Mouse (Mus musculus) monocyte, adult 5-6 weeks (primary cell): ENCODE results near the gene Xirp2. TPM values are rescaled to one million over a fixed set of nuclear protein-coding genes. Genes with fewer than 3 reads are reported as not detected.
"Not testable (repeated sequence)": the region's sequence is repeated elsewhere in the genome, so short reads cannot be mapped to it uniquely, and the experiment has no call there.

Source experiments
- ATAC-seq: fragments of 153-309, 156-312 bp; replicated peaks from 2 replicates; pipeline ENCODE4 v1.8.0; 2017; ENCODE audit warnings: mild to moderate bottlenecking; ENCODE audit not compliant: low TSS enrichment, insufficient number of reproducible peaks, severe bottlenecking, poor library complexity, low FRiP score
- total RNA-seq: library from RNA; stranded (forward); fragments of 200-1000, 200-491, 200-594 nt; gene quantifications from 3 replicates; pipeline ENCODE4 v1.2.3, GENCODE M21; 2017

Gene Xirp2
- total RNA-seq: not detected in 3 replicates

DNA sequence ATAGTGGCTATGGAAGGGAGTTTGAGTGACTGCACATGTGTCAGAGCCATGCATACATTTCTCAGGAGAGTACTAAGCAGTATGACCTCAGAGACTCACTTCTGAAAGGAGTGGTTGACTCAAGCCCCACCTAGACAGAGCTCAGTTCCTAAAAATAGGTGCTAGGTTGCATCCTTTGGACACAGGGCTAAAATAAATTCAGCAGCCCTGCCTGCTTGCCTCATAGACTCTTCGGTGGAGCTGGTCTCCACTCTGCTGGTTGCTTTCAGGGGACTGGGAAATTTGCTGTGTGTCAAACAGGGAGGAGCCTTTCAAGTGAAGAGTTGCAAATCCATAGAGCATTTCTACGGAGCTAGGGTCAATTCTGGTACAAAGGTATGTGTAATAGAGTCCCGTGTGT is at the start of gene Xirp2:
Xirp2 (plus strand) TSS at position 223 of the 400 bp plus-strand sequence.
- no peak for ATAC-seq

- not testable (repeated sequence) for ATAC-seq
These were observed 32.4 kb upstream of the Xirp2 start, which contains the start of gene Gm21830 for GRCm38 (mm10) chr2:67413425-67413824. Gene Gm21830 (plus strand): TSS chr2:67413725.

DNA sequence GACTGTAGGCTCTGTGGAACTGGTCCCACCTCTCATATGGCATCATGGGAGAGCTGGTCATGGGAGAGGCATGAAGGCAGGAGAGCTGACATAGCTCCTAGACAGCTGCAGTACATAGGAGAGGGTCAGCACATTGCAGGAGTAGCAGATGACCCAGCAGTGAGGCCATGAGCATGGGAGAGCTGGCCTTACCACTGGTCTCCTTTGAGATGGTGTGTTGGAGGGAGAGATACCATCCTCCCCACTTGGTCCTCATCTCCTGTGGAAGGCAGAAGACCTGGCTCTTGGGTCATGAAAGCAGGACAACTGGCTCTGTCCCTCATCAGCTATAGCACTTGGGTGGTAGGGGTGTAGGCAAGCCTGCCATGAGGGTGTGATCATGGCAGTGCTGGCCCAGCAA is 24.9 kb upstream of the Xirp2 start:
- 0 out of 2 replicates have a peak, but pooled peaks have one; percentile 22 for ATAC-seq

- ATAC-seq: no peak
These were observed 23.0 kb upstream of the Xirp2 start for GRCm38 (mm10) chr2:67422799-67423198.

DNA sequence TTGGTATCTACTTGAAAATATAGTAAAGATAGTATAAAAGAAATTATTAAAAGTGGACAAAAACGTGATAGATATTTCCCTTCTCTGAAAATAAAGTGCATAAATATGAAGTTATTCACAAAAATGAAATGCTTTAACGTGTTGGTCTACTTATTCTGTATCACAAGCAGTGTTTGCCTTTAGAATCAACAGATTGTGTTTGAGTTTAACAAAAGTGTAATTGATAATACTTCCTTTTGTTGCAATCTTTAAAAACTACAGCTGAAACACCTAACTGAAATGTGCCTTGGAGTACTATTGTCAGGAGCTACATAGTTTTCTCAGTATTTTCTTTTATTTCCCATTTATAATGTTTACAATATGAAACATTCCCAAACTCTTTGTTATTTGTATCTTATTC is 12.7 kb upstream of the Xirp2 start, which contains the start of gene Gm26727:
Gm26727 (minus strand) TSS at position 101 of the 400 bp plus-strand sequence.
- no peak for ATAC-seq

- ATAC-seq: no peak
These were observed 7.5 kb upstream of the Xirp2 start for GRCm38 (mm10) chr2:67438309-67438708.

DNA sequence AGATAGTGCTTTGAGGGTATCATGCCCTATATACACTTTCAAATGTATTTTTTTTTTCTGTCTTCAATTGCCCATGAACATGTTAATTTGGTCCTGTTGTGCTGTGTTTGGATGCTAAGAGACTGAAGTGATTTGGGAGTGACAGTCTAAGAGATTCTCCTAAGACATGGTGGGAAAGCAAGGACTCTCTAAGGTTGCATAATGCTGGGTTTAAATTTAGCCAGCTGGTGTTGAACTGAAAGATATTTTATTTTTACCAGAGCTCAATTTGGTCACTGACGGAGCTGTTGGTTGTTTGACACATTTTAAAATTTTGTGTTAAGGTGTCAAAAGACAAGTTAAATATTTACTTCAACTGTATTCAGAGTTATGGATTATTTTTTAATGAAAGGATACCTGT is 970 bp downstream of the Xirp2 start:
- no peak for ATAC-seq

DNA sequence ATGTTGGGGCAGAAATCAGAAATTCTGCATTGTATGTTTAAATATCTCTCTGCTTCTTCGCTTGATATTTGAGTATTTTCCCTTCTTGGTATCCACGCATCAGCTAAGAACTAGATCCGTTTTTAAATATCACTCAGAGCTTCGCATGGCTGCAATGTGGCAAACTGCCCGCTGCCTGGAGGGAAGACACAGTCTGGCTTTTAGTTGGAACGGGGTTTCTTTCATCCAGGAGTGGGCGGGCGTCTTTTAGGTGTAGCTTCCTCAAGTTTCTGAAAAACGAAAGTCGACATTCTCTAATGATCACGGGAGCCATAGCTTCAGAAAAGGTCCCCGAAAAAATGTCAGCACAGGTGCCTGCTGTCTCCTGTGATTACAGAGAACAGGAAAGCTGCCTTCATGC is 1.4 kb downstream of the Xirp2 start:
- no peak for ATAC-seq

- no peak for ATAC-seq
These were observed 15.1 kb downstream of the Xirp2 start for GRCm38 (mm10) chr2:67460857-67461256.

- no peak for ATAC-seq
These were observed 21.2 kb downstream of the Xirp2 start for GRCm38 (mm10) chr2:67467036-67467435.

GRCm38 (mm10) chr2:67470030-67470429 is 24.2 kb downstream of the Xirp2 start:
- not testable (repeated sequence) for ATAC-seq

- no peak for ATAC-seq
These were observed 32.0 kb downstream of the Xirp2 start for GRCm38 (mm10) chr2:67477753-67478152.

DNA sequence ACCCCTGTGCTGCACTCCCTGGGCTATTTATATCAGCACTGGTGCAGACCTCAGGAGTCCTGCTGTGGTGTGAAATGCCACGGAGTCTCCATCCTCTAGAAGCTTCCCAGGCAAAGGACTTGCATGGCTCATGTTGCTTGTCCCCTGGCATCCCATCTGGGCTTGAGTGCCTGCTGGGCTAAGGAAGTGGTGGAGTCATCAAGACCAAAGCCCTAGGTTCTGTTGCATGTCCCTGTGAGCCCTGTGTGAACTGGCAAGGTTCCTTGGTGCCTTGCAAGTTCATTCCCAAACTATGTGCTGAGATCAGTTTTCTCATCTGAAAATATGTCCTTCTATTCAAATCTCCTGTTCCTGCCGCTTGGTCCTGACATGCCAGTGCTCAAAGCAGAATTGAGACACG is 35.2 kb downstream of the Xirp2 start:
- no peak for ATAC-seq

GRCm38 (mm10) chr2:67486721-67487120 is 40.9 kb downstream of the Xirp2 start:
- ATAC-seq: no peak

GRCm38 (mm10) chr2:67487162-67487561 is 41.4 kb downstream of the Xirp2 start:
- ATAC-seq: no peak

- ATAC-seq: no peak
These were observed 42.8 kb downstream of the Xirp2 start for GRCm38 (mm10) chr2:67488465-67489127.

DNA sequence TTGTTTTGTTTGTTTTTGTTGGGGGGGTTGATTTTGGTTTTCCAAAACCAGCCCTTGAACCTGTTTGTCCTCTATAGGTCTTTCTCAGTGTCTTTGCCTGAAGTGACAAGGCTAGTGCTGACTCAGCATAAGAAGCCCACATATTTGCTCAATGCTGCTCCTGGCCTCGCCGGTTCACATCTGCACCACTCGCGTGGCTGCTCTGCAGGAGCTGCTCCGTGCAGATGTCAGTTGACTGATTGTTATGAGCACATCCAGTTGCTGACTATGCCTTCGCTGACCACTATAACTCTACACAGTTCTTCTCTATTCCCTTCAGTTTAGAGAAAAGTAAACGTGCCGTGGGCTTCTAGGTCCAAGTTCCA is 43.3 kb downstream of the Xirp2 start:
- no peak for ATAC-seq

DNA sequence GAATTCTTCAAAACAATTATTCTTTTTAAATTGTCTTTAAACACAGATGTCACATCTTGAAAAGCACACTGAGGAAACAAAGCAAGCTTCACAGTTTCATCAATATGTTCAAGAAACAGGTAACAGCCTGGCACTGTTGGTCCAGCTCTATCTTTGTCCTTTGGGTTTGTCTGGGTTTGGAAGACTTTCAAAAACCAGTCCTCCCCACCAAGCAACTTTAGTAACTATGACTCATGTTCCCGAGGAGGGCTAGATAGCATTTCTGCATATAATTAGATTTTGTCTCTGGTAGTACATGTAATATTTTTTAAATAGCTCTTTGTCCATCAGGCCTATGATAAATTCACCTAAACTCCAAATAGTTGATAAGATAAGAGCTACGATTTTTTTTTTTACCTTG is 59.7 kb downstream of the Xirp2 start:
- ATAC-seq: no peak

DNA sequence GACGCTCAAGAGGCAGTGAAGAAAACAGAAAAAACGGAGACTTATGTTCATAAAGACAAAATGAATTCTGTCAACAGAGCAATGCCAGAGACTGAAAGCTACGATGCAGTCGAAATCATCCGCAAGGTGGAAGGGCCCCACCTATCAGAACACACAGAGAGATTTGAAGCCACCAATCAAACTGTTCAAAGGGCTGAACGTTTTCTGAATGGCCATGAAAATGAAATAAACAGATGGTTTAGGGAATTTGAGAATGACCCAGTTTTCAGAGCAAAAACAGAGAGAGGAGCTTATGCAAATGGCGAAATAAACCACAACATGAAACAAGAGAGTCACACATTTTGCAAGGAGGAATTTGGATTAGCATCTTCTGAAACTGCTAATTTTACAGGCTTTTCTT is 70.6 kb downstream of the Xirp2 start:
- no peak for ATAC-seq

- no peak for ATAC-seq
These were observed 89.5 kb downstream of the Xirp2 start for GRCm38 (mm10) chr2:67535347-67535746.

DNA sequence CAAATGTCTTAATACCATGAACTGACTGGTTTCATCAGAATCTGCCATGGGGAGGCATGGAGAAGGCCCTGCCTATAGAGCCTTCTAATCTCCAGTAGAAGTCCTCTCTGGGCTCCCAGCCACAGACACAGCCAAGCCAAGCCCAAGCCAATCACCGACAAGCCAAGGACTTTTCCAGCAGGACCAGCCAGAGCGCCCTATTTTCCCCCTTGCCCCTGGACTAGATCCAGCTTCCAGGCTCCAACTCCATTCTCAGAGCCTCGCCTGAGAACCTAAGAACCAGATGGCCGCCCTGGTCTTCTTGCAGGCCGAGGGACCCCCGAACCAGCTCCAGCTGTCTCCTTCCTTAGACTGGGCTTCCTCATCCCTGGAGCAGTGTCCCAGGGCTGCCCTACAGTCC is 93.6 kb downstream of the Xirp2 start:
- no peak for ATAC-seq
